Mouse (Mus musculus) kidney, adult 8-10 months (tissue): ENCODE measurements at regions not wholly inside any gene's neighbourhood (a gene's known extent, or its start where the extent isn't known, plus 50 kb on each side); places are given as distances from the start of the nearest gene placed in this dataset.

ENCODE experiments used
- DNase-seq, 2 experiments: peaks; one replicate each; pipeline ENCODE4 v3.0.0; 2022

DNA sequence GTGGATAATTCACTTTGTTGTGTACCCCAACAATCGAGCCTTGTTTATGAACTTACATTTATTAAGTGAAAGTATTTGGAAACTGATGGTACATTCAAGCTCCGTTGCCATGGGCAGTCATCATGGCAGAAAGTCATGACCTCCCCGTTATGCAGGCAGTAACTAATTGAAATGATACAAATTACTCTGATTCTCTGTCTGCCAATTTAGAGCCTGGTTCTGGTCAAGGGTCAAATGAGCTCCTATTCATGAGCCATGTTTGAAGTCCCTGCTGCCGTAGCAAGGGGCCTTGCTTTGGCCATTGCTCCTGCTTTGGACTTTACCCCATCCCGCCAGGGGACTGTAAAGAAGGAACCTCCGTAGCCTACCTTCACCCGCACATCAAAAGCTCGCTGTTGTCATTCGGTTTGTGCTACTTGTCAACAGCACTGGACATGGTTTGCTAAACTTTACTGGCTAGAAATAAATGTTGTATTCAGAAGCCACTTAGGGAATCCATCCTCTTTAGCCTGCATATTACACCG, 152.8 kb upstream of the Foxd3 start:
- DNase-seq, result peak; percentile 11 to 16

GRCm38 (mm10) chr4:99511993-99512392, 144.1 kb upstream of the Foxd3 start:
- no peak for DNase-seq

- DNase-seq, result no peak
Observed at GRCm38 (mm10) chr4:99516883-99517282, 139.2 kb upstream of the Foxd3 start.

DNA sequence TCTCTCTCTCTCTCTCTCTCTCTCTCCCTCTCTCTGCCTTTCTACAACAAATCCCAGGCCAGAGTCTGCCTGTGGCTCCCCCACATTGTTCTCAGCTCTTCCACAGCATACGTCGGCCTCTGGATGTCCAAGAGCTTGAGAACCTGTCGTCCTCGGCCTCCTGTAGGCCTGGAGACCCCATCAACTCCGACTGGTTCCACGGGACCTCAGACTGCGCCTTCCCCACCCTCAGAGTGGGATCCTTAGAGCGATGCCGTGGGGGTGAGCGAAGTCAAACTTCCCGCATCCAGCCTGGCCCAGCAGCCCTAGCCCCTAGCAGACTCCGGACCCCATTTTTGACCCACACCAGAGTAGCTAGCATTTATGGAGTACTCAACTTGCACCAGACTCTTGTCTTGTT, 128.7 kb upstream of the Foxd3 start:
- no peak for DNase-seq

DNA sequence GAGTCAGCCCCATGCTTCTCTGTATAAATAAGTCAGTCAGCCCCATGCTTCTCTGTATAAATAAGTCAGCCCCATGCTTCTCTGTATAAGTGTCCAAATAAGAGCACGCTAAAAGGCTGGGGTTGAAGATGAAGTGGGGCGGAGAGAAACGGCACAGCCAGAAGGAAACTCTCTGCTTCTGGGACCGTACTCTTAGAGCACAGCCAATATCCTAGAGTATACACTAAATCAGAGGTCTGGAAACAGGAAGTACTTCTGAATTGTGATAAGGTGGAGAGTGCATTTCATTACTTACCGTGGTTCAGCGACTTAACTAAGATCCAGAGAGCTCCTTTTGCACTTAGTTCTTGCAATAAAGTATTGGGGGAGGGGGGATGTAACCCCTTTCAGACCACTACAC, 112.1 kb upstream of the Foxd3 start:
- no peak for DNase-seq

GRCm38 (mm10) chr4:99545742-99546141, 110.4 kb upstream of the Foxd3 start:
- DNase-seq, result no peak

DNA sequence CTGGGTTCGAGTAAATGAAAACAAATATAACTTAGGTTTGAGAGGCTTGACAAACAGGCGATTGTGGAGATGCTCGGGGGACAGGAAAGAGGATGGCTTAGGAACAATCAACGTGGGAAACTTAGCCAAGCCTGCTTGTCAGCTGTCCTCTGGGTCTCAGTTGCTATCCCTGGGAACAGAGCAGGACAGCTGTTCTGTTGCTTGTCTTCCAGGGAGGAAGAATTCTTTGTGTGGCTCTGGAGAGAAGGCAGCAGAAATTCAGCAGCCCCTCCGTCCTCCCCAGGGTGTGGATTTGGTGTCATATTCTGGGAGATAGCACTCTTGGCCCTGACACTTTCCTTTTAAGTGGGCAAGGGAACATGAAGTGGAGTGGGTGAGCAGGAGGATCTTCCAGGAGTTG, 98.1 kb upstream of the Foxd3 start:
- no peak for DNase-seq

DNA sequence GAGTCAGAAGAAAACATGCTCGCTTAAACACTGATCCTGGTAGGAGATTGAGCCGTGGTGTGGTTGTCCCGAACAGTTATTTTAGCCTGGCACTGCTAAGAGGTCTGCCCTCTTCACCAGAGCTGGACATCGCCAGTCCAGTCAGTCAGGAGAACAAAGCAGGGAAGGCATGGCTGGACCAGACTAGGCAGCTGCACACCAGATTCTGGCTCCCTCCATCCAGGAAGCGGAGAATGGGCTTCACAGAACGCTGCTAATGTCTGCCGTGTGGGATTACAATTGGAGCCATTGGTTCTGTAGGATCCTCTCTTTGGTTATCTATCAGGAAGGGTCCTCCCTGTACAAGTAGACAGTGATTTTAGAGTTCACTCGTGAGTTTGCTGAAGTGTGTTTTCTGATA, 95.5 kb upstream of the Foxd3 start:
- no peak for DNase-seq

- DNase-seq, result no peak
Observed at GRCm38 (mm10) chr4:99561506-99561937, 94.6 kb upstream of the Foxd3 start.

DNA sequence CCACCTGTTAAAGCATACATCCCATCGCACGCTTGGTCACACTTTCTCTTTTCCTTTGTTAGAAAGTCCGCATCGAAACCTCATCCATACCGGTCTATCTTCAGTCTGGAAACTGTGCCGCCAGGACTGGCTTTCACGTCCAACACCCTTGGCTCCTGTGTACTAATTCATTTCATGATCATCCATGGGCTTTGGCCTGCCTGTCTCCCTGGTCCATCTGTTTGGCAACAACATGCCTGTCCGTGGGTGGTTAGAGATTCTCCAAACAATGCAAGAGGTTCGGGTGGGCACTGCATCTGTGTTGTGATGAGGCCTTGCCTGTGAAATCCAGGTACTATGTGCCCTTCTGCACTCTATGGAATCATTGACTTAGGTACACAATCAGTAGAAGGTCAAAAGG, 90.7 kb upstream of the Foxd3 start:
- DNase-seq, result no peak

GRCm38 (mm10) chr4:99572841-99573642, 83.1 kb upstream of the Foxd3 start:
- DNase-seq, result peak in 1 of 2 experiments; percentile 5

GRCm38 (mm10) chr4:99574021-99574531, 82.0 kb upstream of the Foxd3 start:
- no peak for DNase-seq

GRCm38 (mm10) chr4:99574984-99575383, 81.1 kb upstream of the Foxd3 start:
- no peak for DNase-seq

DNA sequence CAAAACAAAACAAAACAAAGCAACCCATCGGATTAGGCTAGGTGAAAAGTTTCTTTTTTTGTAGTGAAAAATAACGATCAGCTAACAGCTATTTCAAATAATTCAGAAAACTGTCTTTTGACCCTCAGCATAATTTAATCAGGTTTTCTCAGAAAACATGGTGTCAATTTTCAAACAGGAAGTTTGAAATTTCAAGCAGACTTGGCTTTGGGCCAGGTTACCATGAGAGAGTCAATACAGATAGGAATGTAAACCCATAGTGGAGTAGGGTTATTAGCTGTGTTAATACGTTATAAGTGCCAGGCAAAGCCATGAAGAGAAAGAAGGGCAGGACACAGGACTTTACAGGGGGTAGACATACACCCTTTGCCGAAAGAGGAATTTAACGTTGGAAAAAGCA, 58.3 kb upstream of the Foxd3 start:
- no peak for DNase-seq

DNA sequence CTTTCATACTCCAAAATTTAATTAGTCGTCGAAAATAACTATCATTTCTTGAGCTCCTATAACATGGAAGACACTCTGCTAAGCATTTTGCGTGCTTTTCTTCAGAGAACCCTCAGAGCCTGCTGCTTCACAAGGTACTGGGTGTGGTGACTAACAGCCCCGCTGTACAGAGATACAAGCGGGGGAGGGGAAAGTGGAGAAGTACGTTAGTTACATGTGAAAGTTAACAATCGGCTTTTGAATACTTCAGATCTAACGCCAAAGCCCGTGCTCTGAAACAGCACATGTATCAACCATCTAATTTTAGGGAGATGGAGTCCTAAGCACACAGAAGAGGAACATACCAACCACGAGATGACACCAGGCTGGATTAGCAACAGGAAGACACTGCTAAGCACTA, 55.4 kb upstream of the Foxd3 start:
- DNase-seq, result no peak

DNA sequence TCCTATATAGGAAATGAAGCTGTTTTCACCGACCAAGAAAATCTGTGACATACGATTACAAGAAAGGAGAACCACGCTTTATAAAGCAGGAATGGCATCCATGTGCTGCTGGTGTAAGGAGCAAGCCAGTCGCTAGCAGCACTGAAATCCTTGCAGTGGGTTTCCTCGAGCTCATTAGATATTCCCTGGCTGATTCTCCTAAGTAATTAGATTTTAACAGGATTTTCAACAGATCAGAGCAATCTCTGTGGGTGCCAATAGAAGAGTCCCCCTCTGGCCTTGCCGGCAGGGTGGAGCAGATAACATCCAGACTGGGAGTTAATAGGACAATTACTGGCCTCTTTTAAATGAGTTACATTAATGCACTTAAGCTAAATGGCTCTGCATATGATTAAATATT, 54.6 kb upstream of the Foxd3 start:
- DNase-seq, result no peak
